Mouse (Mus musculus): ENCODE measurements around the gene Mkln1.
"Not testable (repeated sequence)": the region's sequence is repeated elsewhere in the genome, so short reads cannot be mapped to it uniquely, and the experiment has no call there.

The Mkln1 gene

DNA sequence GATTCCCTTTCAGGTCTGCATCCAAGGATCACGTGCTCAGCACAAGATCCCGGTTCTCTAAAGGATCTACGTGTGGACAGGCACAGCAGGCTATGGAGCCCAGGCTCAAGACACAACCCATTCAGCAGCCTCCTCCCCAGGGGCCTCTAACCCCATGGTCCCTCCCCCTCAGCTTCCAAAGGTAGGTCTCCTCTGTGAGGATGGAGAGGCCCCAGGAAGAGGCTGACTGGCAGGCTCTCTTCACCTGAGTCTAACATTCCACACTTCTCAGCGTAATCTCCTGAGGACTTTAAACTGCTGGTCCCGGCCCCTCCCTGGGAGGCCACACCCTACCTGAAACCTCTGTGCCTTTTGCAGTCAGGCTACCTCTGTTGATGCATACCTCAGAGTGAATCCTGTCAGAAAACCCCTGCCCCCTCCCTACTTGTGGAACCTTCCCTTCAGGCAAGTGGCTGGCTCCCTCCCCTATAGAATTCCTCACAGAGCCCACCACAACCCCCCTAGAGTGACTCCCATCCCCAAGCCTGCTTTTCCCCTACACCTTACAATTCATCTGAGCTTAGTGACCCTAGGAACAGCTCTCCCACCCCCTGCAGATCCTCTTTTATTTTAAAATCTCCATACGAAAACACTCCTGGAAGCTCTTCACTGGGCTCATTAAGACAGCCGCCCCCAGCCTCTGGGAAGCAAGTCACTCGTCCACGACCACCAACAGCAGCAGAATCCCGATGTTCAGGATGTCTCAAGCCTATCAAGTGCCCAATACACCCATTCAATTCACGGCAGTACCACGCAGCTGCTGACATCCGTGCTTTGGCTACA, 161.8 kb downstream of the Mkln1 start:
- no peak for DNase-seq

DNA sequence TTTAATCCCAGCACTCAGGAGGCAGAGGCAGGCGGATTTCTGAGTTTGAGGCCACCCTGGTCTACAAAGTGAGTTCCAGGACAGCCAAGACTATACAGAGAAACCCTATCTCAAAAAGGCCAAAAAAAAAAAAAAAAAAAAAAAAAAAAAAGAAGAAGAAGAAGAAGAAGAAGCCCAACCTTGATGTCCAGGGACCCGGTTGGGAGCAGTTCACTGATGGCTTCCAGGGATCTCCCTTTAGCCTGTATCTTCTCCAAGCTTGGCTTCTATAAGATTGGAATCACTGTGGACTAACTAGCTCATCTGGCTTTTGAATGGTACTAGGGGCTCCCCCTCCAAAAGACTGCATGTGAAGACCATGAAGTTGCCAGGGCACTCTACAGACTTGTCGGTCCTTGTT, 163.4 kb downstream of the Mkln1 start:
- DNase-seq: not testable (repeated sequence)

DNA sequence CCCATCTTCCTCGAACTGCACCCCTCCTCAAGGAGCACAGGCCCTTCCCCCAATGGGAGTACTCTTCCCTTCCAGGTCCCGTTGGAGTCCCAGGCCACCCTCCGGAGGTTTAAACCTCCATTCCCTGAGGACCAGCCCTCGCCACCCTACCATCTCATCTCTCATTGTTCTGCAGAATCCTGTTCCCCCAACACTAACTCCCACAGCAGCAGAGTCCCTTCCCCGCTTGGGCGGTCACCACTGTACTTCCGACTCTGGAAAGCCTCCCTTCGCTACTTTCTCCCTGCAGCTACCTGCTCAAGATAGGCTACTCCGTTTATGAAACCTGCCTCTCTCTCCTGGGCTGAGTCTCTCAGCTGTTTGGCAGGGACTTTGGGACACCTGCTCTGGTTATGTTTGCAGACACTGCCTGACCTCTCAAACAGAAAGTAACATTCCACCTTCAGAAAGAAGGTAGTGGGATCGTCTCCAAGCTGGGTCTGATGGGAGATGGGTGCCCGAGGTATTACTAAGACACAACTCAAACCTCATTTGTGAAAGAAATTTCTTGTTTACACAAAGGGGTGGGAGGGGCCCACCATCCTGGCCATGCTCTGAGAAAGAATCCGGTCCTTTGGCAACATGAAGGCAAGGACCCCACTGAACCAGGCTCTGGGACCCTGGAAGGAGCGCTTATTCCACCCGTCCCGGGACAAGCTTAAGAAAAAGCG, 164.0 kb downstream of the Mkln1 start:
- DNase-seq: peak; percentile 27 to 42

DNA sequence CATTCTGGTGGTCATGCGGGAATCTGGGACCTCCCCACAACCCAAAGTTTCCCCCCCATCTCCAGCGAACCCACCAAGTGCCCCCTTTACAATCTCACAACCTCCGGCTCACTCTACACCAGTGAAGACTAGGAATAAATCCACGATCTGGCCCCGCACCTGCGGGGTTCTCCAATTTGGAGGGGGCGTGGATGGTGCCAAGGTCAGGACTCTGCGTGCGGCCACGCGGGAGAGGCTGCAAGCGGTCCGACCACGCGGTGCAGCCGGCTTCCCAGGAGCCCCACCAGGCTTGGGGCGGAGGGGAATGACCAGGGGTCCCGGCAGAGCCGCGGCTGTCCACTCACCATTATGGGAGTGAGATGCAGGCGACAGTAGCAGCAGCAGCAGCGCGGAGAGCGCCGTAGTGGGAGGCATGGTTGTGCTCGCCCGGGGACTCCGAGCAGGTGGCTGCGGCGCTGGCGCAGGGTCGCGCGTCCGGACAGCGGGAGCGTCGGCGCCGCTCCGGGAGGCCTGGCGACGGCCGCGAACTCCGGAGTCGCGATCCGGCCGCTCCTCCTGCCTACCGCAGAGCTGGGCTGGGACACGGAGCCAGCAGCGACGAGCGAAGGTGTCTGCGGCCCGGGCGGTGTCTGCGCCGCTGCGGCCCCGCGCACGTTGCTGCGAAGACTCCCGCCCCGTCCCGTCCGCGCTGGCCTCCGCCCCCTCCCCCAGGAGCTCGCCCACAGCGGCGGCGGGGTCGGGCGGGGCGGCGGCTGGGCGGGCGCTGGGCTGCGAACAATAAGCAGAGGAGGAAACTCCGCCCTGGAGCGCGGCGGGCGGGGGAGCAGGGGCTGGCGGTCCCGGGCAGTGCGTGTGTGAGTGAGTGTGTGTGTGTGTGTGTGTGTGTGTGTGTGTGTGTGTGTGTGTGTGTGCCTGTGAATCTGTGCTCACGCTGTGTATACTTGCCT, 165.0 kb downstream of the Mkln1 start, which contains the start of gene Podxl:
Gene Podxl (minus strand): TSS at position 747 of the 947 bp plus-strand sequence.
- DNase-seq: peak; percentile 87 to 92

DNA sequence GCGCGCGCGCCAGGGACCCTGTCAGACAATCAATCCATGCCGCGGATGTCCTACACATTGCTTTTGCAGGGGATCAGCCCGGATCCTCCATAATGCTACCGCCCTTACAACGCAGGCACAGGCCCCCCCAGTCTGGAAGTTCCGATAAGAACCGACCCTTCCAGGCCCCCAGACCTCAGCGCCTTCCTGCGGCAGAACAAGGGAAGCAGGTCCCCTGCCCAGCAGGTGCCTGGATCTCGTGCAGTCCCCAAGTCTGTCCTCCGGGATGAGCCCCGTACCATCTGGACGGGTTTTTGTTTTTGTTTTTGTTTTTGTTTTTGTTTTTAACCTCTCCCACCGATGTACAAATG, 165.6 kb downstream of the Mkln1 start:
- DNase-seq: no peak

- DNase-seq: peak; percentile 31 to 55
These were observed 166.4 kb downstream of the Mkln1 start for GRCm38 (mm10) chr6:31564901-31565391.
